Mouse (Mus musculus) liver, adult 2 months (tissue): ENCODE data around the gene Strap.

ENCODE experiments used
- CTCF ChIP-seq: fragments of 200-500 bp; IDR thresholded peaks from 2 replicates; pipeline ENCODE4 v1.5.1; 2011; ENCODE audit warnings: low read depth, low read length, control low read depth
- POLR2A ChIP-seq: fragments of 200-500 bp; IDR thresholded peaks from 2 replicates; pipeline ENCODE4 v1.6.1; 2011; ENCODE audit warnings: low read length, control low read depth; ENCODE audit not compliant: insufficient read depth; ENCODE audit errors: extremely low read depth

DNA sequence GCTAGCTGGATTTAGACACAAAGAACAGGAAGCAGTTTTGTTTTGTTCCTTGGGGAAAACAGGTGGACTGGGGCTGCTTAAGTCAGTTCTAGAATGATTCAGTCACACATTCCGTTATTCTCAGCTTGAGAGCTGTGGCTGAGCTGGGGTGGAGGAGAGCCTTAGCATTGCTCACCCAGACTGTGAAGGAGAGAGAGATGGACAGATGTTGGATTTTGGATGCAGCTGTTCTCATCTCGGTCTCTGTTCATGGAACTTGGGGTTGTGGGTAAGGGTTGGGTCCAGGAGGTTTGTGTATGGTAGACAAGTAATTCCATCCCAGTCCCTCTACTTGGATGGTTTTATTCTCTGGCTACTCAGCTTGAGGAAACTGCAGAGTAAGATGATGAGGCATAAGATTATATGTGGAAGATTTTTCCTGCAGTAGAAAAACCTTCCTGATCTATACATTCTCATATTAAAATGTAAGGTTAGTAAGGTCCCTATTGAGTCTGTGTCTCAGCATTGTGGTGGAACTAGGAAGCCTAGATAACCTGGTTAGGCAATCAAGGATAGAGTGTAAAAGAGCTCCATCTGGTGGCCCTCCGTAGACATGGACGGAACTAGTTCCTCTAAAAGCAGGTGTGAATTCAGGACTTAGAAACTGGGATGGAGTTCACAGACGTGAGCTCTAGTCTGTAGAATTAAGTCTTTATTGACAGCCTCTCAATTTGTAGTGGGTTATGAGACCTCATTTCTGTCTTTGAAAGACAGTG is 12.5 kb downstream of the Strap start:
- TF ChIP-seq CTCF (peak; percentile 33; the same call in 1 of the 2 replicates), POLR2A (no peak)
